Mouse (Mus musculus) olfactory bulb, adult 2 months (tissue): ENCODE data around the gene Mtx1. TPM values are rescaled to one million over a fixed set of nuclear protein-coding genes. Genes with fewer than 3 reads are reported as not detected.

Experiments
- H3K27ac ChIP-seq: fragments of 200-500 bp; 2 replicates; pipeline ENCODE4 v1.5.1; 2012; ENCODE audit warnings: low read depth, low read length; ENCODE audit not compliant: insufficient read depth
- H3K4me1 ChIP-seq: fragments of 200-500 bp; 2 replicates; pipeline ENCODE4 v1.6.1; 2012; ENCODE audit warnings: low read length; ENCODE audit not compliant: control insufficient read depth, insufficient read depth
- H3K4me3 ChIP-seq: fragments of 200-500 bp; 2 replicates; pipeline ENCODE4 v1.5.1; 2012; ENCODE audit warnings: mild to moderate bottlenecking, low read depth, low read length, moderate library complexity; ENCODE audit not compliant: insufficient read depth
- CTCF ChIP-seq: fragments of 200-500 bp; IDR thresholded peaks from 2 replicates; pipeline ENCODE4 v1.5.1; 2012; ENCODE audit warnings: low read depth, mild to moderate bottlenecking, low read length, moderate library complexity; ENCODE audit not compliant: insufficient read depth
- POLR2A ChIP-seq: fragments of 200-500 bp; IDR thresholded peaks from 2 replicates; pipeline ENCODE4 v1.6.1; 2012; ENCODE audit warnings: mild to moderate bottlenecking, low read depth, low read length, moderate library complexity; ENCODE audit not compliant: insufficient read depth
- WGBS: fragments of 180-500 bp; shearing (Covaris S2); methylation state at CpG from one replicate; pipeline ENCODE4 v1.1.7; 2018; 5-methylcytosine and 5-hydroxymethylcytosine counted together
- polyA plus RNA-seq: library from polyadenylated mRNA; stranded (reverse); fragments of >200 nt; gene quantifications from 2 replicates; pipeline ENCODE4 v1.2.4, GENCODE M21; 2012; ENCODE audit warnings: low replicate concordance; ENCODE audit not compliant: missing spikeins, insufficient read depth, insufficient read length

Mtx1 gene
- polyA plus RNA-seq = not detected in 2 replicates

- peak within 1 kb of the TSS; percentile 45 for H3K4me3 ChIP-seq
- WGBS = 4% methylated on average over 21 of the region's 21 CpGs
- H3K27ac ChIP-seq = peak within 1 kb of the TSS; percentile 92
- H3K4me1 ChIP-seq = peaks cover 52% of the 10 kb centered on the region
- TF ChIP-seq CTCF (no peak), POLR2A (no peak)
These were observed at the start of gene Mtx1 for GRCm38 (mm10) chr3:89226900-89227299. Gene Mtx1 (minus strand): TSS chr3:89227088.

GRCm38 (mm10) chr3:89276061-89276460 lies 49.2 kb upstream of the Mtx1 start:
- no peak overlapping the region for H3K4me3 ChIP-seq
- no peak for TF ChIP-seq POLR2A
- TF ChIP-seq CTCF = no peak
- H3K27ac ChIP-seq = no peak overlapping the region
- WGBS = 92% methylated on average over 13 of the region's 13 CpGs
- H3K4me1 ChIP-seq = peaks cover 22% of the 10 kb centered on the region

GRCm38 (mm10) chr3:89271760-89272159 lies 44.9 kb upstream of the Mtx1 start:
- Histone ChIP-seq H3K27ac (no peak overlapping the region), H3K4me1 (peaks cover 24% of the 10 kb centered on the region), H3K4me3 (no peak overlapping the region)
- TF ChIP-seq CTCF (no peak), POLR2A (no peak)
- 67% methylated on average over 6 of the region's 6 CpGs for WGBS

- no peak for TF ChIP-seq POLR2A
- no peak for TF ChIP-seq CTCF
- 34% methylated on average over 6 of the region's 6 CpGs for WGBS
- peaks cover 24% of the 10 kb centered on the region for H3K4me1 ChIP-seq
- no peak overlapping the region for H3K4me3 ChIP-seq
- no peak overlapping the region for H3K27ac ChIP-seq
These were observed 44.0 kb upstream of the Mtx1 start for GRCm38 (mm10) chr3:89270891-89271290.

- Histone ChIP-seq H3K4me1 (peaks cover 24% of the 10 kb centered on the region), H3K27ac (peak within 1 kb of the TSS; percentile 49), H3K4me3 (peak within 1 kb of the TSS; percentile 72)
- TF ChIP-seq CTCF (no peak), POLR2A (peak; percentile 84)
- WGBS = 1% methylated on average over 39 of the region's 39 CpGs
These were observed 43.3 kb upstream of the Mtx1 start, which contains the start of gene Slc50a1 for GRCm38 (mm10) chr3:89270051-89270755. Gene Slc50a1 (minus strand): TSS chr3:89270570.

GRCm38 (mm10) chr3:89268916-89269315 lies 42.0 kb upstream of the Mtx1 start:
- Histone ChIP-seq H3K27ac (no peak overlapping the region), H3K4me1 (peaks cover 24% of the 10 kb centered on the region), H3K4me3 (no peak overlapping the region)
- TF ChIP-seq POLR2A = no peak
- TF ChIP-seq CTCF = no peak
- whole genome bisulfite sequencing = 71% methylated on average over 8 of the region's 8 CpGs

GRCm38 (mm10) chr3:89266439-89266893 lies 39.6 kb upstream of the Mtx1 start:
- Histone ChIP-seq H3K27ac (peak overlapping the region; percentile 64; the same call in 1 of the 2 replicates), H3K4me1 (peaks cover 24% of the 10 kb centered on the region), H3K4me3 (peak overlapping the region; percentile 93)
- TF ChIP-seq POLR2A = peak; percentile 76
- TF ChIP-seq CTCF = no peak
- under 1% methylated on average over 20 of the region's 20 CpGs for WGBS

GRCm38 (mm10) chr3:89262417-89262816 lies 35.5 kb upstream of the Mtx1 start:
- WGBS = 80% methylated on average over 10 of the region's 10 CpGs
- Histone ChIP-seq H3K27ac (no peak overlapping the region), H3K4me3 (no peak overlapping the region), H3K4me1 (peaks cover 2% of the 10 kb centered on the region)
- TF ChIP-seq CTCF (no peak), POLR2A (no peak)

- no peak overlapping the region for H3K4me3 ChIP-seq
These were observed 33.3 kb upstream of the Mtx1 start for GRCm38 (mm10) chr3:89260211-89260610.

GRCm38 (mm10) chr3:89259076-89259475 lies 32.2 kb upstream of the Mtx1 start, which contains the start of gene Dpm3:
Gene Dpm3 (plus strand): TSS chr3:89259358.
- Histone ChIP-seq H3K27ac (no peak within 1 kb of the TSS), H3K4me3 (no peak within 1 kb of the TSS), H3K4me1 (no peaks in the 10 kb centered on the region)
- WGBS = 37% methylated on average over 7 of the region's 7 CpGs
- TF ChIP-seq CTCF (no peak), POLR2A (no peak)

More at GRCm38 (mm10) chr3:89260211-89260610, 33.3 kb upstream of the Mtx1 start:
- WGBS = 75% methylated on average over 3 of the region's 3 CpGs
- H3K27ac ChIP-seq = no peak overlapping the region
- H3K4me1 ChIP-seq = no peaks in the 10 kb centered on the region
- TF ChIP-seq CTCF (no peak), POLR2A (no peak)
